Mouse (Mus musculus): ENCODE results near the gene Nfib.

Nfib gene

DNA sequence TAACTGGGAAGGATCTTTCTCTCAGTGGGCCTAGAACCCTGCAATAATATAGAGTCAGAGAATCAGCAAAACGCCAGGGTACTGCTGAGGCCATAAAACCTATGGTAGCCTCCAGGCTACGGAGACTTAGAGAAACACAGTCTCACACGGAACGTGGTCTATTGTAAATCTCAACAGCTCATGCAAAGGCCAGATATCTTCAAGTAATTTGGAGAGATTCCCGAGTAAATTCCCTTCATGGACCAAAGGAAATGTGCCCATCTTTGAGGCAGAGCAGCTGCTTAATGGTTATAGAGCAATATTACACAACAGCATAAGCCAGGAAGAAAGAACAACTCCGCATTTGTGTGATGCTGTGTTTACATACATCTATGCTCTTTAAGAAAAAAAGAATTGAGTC, 341.6 kb downstream of the Nfib start:
- POLR2A ChIA-PET, result interaction anchor here in 1 of 4 experiments (1.2 to 3.4 kb wide), 2 partner anchors 19 to 23 kb away, joined by 3 to 16 read pairs; no protein-coding TSS in a partner anchor
- CTCF ChIA-PET, result no interaction called here

DNA sequence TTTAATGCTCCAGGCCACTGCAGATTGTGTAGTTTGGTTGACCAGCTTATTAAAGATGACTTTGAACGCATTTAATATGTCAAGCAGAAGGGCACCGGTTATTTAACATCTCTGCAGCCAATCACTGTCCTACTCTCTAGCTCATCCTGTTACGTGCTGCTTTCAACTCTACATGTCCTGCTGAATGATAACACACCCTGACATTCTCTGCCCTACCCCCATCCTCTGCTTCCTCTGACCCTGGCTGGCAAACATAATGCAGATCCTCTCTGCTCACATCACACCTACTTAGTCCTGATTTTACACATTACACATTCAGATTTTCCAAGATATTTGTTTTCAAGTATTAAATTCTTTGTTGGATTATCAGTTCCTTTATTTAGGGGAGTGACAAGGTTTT, 343.3 kb downstream of the Nfib start:
- POLR2A ChIA-PET, result interaction anchor here in 2 of 4 experiments (0.6 to 3.4 kb wide), 5 partner anchors 15 to 58 kb away, joined by 3 to 16 read pairs (median 4); no protein-coding TSS in a partner anchor
- CTCF ChIA-PET, result no interaction called here

DNA sequence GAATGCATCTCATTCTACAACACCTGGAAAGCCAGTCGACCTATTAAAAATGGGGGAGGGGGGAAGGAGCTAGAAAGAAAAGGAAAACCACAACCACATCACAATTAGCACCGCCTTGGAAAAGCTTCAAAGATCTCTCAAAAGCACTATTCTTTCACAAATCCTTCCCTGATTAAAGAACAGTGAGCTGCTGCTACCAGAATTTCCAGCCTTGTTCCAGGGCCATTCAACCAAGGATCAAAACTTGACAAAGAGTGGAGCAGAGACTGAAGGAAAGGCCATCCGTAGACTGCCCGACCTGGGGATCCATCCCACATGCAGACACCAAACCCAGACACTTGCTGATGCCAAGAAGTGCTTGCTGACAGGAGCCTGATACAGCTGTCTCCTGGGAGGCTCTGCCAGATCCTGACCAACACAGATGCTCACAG, 345.5 kb downstream of the Nfib start:
- ChIA-PET CTCF (no interaction called here), POLR2A (interaction anchor here in 2 of 4 experiments (0.6 to 1.1 kb wide), 2 partner anchors 45 to 66 kb away, joined by 3 to 6 read pairs; no protein-coding TSS in a partner anchor)

DNA sequence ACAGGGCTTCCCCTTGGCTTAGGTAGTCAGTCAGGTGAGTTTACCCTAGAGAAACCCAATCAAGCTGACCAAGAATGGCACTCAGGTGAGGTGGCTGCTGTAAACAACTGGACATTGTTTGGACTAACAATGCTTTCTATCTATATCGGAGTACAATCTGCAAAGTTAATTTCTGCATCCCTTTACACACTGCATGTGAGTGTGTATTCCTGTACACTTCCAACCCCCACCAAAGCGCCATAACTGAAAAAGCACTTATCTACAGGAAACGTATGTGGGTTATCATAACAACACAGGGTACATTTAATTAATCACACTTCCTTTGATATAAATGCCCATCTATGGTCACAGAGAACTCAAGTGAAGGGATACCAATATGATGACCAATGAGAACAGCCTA, 346.4 kb downstream of the Nfib start:
- CTCF ChIA-PET, result no interaction called here

DNA sequence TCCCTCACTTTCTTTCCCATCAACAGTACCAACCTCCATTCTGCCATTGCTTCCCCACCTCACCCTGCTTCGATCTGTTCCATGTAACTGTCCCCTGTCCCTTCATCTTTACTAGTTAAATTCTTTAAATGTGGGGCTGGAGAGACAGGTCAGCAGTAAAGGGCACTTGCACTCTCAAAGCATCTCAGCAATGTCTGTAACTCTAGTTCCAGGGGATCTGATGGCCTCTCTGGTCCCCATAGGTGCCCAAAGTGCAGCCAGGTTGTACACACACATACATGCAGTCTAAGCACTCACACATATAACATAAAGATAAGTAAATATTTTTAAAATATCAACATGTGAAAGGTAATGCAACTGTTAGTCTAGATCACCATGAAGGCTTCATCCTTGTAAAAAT, 356.5 kb downstream of the Nfib start:
- ChIA-PET POLR2A (interaction anchor here in 1 of 4 experiments (1.2 kb wide), 1 partner anchor 14 kb away, joined by 3 read pairs; no protein-coding TSS in a partner anchor), CTCF (interaction anchor here in 1 of 4 experiments (0.6 kb wide), 1 partner anchor 159 kb away, joined by 3 read pairs; no protein-coding TSS in a partner anchor)

More for the DNA sequence above, 346.4 kb downstream of the Nfib start:
- POLR2A ChIA-PET, result interaction anchor here in 1 of 4 experiments (0.6 kb wide), 1 partner anchor 147 kb away, joined by 6 read pairs; no protein-coding TSS in a partner anchor

DNA sequence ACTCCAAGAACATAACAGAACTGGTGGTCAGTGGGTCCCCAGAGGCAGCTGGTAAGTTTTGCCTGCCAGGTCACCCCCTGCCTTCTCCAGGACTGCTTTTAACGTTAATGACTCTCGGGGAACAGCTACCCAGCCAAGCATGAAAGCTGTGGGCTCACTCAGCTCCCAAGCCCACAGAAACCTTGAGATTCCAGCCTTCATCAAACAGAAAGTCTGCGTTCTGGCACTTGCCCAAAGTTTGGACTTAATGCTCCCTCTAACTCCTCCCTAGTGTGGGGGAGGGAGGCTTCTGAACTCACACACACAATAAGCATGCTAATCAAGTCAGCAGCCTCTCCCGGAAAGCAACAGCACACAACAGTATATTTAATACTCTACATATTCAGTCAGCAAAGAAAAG, 360.8 kb downstream of the Nfib start:
- ChIA-PET CTCF (interaction anchor here in 1 of 4 experiments (0.7 kb wide), 2 partner anchors 18 to 198 kb away, joined by 3 to 4 read pairs; no protein-coding TSS in a partner anchor), POLR2A (interaction anchor here in 2 of 4 experiments (0.6 to 3.7 kb wide), 20 partner anchors 8 to 187 kb away, joined by 3 to 16 read pairs (median 4); no protein-coding TSS in a partner anchor)

DNA sequence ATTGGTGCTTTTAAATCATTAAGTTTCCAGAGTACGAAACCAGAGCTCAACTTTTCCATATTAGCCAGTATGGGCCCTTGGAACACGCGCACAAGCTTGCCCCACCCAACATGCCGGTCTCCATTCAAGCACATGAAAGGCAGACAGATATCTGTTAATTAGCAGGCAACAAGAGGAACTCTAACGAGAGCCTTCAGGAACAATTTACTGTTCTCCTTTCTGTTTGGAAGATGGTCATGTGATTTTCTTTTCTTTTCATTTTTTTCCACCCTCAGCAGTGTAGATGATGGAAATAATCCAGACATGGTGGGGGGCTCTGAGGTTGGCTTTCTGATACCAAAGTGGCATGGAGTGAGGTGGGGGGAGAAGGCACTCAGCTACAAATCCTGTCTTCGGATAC, 361.3 kb downstream of the Nfib start:
- POLR2A ChIA-PET, result interaction anchor here in 2 of 4 experiments (0.7 to 3.7 kb wide), 20 partner anchors 8 to 168 kb away, joined by 3 to 16 read pairs (median 4); no protein-coding TSS in a partner anchor
- CTCF ChIA-PET, result interaction anchor here in 2 of 4 experiments (0.5 to 0.7 kb wide), 3 partner anchors 18 to 198 kb away, joined by 3 to 8 read pairs (median 4); no protein-coding TSS in a partner anchor

DNA sequence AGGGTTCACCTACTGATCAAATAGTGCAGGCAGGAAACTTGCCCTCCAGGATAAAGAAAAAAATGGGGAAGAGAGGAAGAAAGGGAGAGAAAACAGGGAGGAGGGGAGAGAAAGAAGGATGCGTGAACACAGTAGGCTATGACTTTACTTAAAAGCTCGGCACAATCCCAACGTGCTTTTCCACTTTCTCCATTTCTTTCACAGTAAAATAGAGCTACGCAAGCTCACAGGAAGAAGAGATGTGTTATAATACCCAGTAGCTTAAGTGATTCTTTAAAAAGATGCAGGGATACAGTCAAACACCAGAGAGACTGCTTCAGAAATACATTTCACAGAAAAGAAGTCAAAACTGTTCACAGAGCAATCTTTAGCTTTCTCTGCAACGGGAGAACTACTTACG, 366.6 kb downstream of the Nfib start:
- CTCF ChIA-PET, result interaction anchor here in 1 of 4 experiments (1.0 kb wide), 1 partner anchor 23 kb away, joined by 3 read pairs; no protein-coding TSS in a partner anchor
- POLR2A ChIA-PET, result interaction anchor here in 2 of 4 experiments (1.2 to 1.3 kb wide), 2 partner anchors 22 to 38 kb away, joined by 3 read pairs; no protein-coding TSS in a partner anchor

DNA sequence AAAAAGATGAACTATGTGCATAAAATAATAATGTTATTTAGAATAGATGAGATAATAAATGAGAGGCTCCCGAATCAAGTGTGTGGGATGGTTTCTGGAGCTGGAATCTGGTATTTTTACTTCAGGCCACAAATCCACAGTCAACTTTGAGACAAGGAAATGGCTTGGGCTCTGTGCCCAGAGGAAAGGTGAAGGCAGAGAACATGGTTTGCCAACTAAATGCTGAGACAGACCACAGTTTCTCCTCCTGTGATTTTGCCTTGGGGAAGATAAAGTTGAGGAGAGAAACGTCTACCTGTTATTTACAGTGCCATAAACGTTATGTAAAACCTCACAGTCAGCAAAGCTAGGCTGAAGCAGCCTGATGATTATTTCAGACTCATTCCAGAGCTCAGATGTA, 367.1 kb downstream of the Nfib start:
- ChIA-PET CTCF (no interaction called here), POLR2A (interaction anchor here in 2 of 4 experiments (1.2 to 1.7 kb wide), 2 partner anchors 15 to 22 kb away, joined by 3 read pairs; no protein-coding TSS in a partner anchor)

DNA sequence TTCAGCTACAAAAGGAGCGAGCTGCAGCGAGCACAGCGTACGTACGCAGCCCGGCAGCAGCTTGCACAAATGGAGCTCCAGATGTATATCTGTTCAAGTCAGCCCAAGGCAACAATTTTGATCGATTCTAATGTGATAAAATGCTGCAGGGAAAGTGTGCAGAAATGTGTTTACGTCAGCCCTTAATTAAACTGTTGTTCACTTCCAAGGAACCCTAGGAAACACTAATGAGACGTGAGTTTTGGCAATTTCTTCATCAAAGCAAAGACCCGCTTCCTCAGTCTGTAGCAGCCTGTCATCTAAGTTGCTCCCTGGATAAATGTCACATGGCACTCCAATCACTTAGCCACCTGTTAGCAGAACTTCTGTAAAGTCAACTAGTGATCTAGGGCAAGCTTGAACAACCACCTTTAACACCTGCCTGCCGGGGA, 368.6 kb downstream of the Nfib start:
- POLR2A ChIA-PET, result interaction anchor here in 2 of 4 experiments (1.1 to 3.0 kb wide), 6 partner anchors 7 to 83 kb away, joined by 3 to 14 read pairs (median 4); no protein-coding TSS in a partner anchor

DNA sequence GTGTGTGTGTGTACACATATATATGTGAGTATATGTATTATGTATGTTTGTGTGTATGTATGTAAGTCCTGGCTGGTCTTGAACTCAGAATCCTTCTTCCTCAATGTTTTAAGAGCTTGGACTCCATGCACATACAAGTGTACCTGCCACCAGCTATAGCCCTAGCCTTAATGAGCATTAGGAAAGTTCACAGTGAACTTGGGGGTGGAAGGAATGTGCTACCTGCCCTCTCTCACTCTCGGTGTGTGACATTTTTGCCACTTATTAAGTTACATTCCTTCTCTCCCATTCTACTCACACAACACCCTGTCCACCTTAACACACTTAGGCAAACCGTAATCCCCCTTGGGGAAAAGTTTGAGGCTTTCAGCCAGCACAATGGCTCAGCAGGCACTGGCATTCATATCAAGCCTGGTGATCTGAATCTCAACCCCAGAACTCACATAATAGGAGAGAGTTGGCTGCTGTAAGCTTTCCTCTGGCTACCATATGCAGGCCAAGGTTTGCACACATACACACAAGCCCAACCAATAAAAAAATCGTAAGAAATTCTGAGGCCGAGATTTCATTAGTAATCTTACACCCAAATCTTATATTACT, 370.2 kb downstream of the Nfib start:
- ChIA-PET POLR2A (interaction anchor here in 1 of 4 experiments (1.0 to 3.0 kb wide), 2 partner anchors 10 to 14 kb away, joined by 3 to 14 read pairs; no protein-coding TSS in a partner anchor), CTCF (no interaction called here)

More for the DNA sequence above, 368.6 kb downstream of the Nfib start:
- CTCF ChIA-PET, result no interaction called here

DNA sequence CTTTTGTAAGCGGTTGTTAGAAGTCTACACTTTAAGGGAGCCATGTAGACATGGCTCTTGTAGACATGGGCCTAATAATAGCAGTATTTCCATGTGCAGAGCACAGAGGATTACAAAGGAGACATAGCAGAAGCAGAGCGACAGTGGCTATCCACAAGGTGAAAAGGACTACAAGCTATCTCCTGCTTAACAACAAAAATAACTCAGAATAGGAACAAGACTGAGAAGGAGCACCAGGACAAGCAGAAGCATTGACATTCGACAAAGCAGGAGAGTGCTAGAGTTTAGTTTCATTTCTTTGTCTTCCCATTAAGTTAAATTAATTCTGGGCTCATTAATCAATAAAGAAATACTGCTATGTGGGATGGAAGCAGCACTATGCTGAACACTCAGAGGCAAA, 372.1 kb downstream of the Nfib start:
- POLR2A ChIA-PET, result interaction anchor here in 2 of 4 experiments (0.6 to 1.7 kb wide), 3 partner anchors 12 to 131 kb away, joined by 3 to 6 read pairs (median 3); no protein-coding TSS in a partner anchor
- CTCF ChIA-PET, result interaction anchor here in 1 of 4 experiments (0.6 kb wide), 1 partner anchor 157 kb away, joined by 6 read pairs; no protein-coding TSS in a partner anchor

DNA sequence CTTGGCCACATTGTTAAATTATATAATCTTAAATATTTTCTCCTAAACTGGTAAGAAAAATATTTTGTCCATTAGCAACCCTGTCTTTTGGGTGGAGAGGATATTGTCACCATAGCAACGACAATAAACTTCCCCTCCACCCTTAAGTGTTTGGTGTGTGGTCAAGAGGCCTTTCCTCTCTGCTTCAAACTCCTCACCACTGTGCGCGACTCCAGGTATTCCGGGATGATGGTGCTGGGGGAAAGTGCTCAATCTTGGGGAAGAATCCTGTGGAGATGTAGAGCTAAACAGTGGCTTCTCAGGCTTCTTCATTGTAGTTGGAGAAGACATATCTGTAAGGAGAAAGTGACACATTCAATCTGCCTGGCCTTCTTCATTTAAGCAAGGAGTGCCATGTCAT, 375.5 kb downstream of the Nfib start:
- POLR2A ChIA-PET, result interaction anchor here in 1 of 4 experiments (0.9 kb wide), 1 partner anchor 14 kb away, joined by 3 read pairs; no protein-coding TSS in a partner anchor
- CTCF ChIA-PET, result no interaction called here

DNA sequence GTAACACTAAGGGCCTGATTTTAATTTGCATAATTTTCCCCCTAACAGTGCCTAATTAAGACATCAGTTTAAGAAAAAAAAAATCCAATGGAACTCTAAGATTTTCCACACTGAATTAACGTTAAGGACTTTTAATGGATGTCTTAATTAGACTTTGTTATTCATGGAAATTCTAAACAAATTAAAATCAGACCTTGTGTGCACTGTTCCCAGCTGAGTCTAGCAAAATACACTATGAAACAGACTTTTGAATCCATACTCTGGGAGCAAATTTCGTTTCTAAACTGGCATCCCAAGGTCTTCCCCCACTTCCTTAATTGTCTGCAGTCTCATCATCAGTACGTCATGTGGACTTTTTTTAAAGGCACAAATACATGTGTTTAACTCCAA, 379.4 kb downstream of the Nfib start:
- ChIA-PET POLR2A (interaction anchor here in 1 of 4 experiments (1.5 to 2.1 kb wide), 2 partner anchors 10 to 19 kb away, joined by 4 to 10 read pairs; no protein-coding TSS in a partner anchor), CTCF (interaction anchor here in 1 of 4 experiments (1.1 kb wide), 1 partner anchor 18 kb away, joined by 3 read pairs; no protein-coding TSS in a partner anchor)

DNA sequence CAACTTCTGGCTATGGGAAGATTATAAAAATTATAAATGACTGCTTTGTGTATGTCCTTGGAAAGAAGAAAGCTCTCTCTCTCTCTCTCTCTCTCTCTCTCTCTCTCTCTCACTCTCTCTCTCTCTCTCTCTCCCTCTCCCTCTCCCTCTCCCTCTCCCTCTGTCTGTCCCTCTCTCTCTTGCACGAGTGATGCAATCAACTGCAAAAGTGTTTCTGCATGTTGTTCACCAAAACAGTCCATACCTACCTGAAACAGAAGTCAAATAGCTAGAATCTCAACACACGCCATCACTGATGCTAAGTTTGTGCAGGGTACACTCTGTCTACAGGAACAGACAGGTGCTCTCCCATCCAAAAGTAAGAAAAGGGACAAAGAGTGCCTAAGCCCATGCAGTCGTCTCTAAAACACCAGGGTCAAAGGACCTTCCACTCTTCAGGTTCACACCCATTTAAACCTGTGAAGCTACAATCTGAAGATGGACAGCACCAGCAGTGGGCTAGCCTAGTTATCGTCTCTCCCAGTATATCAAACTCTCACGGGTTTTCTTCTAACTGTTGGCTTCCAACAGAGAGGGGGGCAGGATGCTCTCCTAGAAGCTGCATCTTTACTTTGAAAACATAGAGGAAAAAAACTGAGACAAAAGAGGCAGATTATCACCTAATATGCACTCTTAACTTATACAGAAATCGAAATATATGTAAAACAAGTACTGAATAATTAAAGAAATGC, 380.0 kb downstream of the Nfib start:
- CTCF ChIA-PET, result no interaction called here
- POLR2A ChIA-PET, result interaction anchor here in 1 of 4 experiments (1.5 kb wide), 1 partner anchor 9 kb away, joined by 4 read pairs; no protein-coding TSS in a partner anchor

DNA sequence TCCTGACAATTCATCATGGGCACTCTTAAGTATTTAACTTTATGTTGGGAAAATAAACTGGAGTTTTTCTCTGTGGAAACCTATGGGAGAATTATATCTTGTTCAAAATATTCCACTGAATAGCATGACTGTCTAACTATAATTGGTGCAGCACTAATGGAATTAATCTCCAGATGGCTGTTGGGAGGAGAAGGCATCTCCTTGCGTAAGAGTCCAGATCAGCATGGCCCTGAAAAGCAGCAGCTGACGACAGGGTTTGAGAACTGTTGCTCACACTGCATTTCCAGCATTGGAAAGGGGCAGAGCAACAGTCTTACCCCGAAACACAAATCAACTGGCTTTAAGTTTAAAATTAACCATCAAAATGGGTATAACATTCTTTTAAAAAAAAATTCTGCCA, 380.6 kb downstream of the Nfib start:
- POLR2A ChIA-PET, result interaction anchor here in 1 of 4 experiments (1.5 kb wide), 1 partner anchor 8 kb away, joined by 4 read pairs; no protein-coding TSS in a partner anchor

DNA sequence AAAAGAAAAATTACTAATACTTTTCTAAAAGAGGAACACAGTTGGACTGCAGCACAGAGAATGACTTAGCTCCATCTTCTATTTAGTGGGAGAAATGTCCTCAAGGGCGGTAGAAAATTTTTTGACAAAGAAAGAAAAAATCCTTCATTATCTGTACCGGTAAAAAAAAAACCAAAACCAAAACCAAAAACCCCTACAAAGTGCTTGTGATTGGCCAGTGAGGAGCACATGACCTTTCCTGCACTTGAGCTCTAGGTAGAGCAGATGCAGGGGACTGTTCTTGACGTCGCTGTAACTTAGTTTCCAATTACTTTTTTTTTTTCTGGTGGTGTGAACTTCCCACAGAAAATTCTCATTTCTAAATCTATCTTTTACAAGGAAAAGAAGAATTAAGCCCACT, 384.5 kb downstream of the Nfib start:
- CTCF ChIA-PET, result no interaction called here
- POLR2A ChIA-PET, result interaction anchor here in 1 of 4 experiments (1.3 kb wide), 1 partner anchor 15 kb away, joined by 3 read pairs; no protein-coding TSS in a partner anchor

More for the DNA sequence above, 380.6 kb downstream of the Nfib start:
- CTCF ChIA-PET, result no interaction called here

DNA sequence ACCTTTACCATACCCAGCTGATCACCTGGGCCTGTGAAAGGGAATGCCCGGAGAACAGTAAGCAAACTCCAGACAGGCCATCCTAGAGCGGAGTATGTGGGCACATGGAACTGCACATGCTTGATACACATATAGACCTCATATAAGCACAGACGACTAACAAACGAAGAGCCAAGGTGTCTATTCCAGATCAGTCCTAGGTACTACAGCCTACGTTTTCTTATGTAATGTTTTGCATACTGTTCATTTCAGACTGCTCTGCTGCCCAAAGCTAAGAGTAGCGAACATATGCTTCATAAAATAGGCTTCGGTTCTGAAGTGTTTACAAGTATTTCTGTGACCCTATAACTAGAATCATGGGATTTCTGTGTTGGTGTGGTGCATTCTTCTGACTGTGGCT, 386.2 kb downstream of the Nfib start:
- CTCF ChIA-PET, result no interaction called here

More for the DNA sequence above, 386.2 kb downstream of the Nfib start:
- POLR2A ChIA-PET, result interaction anchor here in 1 of 4 experiments (1.1 kb wide), 1 partner anchor 9 kb away, joined by 5 read pairs; no protein-coding TSS in a partner anchor

Measured in embryonic stem cell, embryonic (primary cell).